Mouse (Mus musculus) liver, embryonic 16.5 days (tissue): ENCODE measurements around the gene Magi2. TPM values are rescaled to one million over a fixed set of nuclear protein-coding genes. Genes with fewer than 3 reads are reported as not detected.

Experiments used
- ATAC-seq: fragments of 200-750 bp; cut with Nextera tagmentation; 2 replicates; pipeline ENCODE4 v1.8.0; 2017; ENCODE audit warnings: low read depth, mild to moderate bottlenecking, moderate number of reproducible peaks, moderate library complexity
- H3K27ac ChIP-seq: fragments of 300-500 bp; sonication (generic); 2 replicates; pipeline ENCODE4 v1.5.1; 2014; ENCODE audit warnings: mild to moderate bottlenecking, low read length
- H3K27me3 ChIP-seq: fragments of 300-500 bp; sonication (generic); 2 replicates; pipeline ENCODE4 v1.6.1; 2014; ENCODE audit warnings: low read depth, low read length, mixed read lengths; ENCODE audit not compliant: control insufficient read depth, insufficient read depth
- H3K36me3 ChIP-seq: fragments of 300-500 bp; sonication (generic); 2 replicates; pipeline ENCODE4 v1.6.1; 2014; ENCODE audit warnings: mild to moderate bottlenecking; ENCODE audit not compliant: control insufficient read depth, insufficient read depth
- H3K4me1 ChIP-seq: fragments of 300-500 bp; sonication (generic); 2 replicates; pipeline ENCODE4 v1.6.1; 2014; ENCODE audit warnings: low read depth, low read length, mixed read lengths; ENCODE audit not compliant: control insufficient read depth
- H3K4me2 ChIP-seq: fragments of 300-500 bp; sonication (generic); 2 replicates; pipeline ENCODE4 v1.6.1; 2014; ENCODE audit warnings: low read depth, low read length, mixed read lengths
- H3K4me3 ChIP-seq: fragments of 300-500 bp; sonication (generic); 2 replicates; pipeline ENCODE4 v1.5.1; 2014; ENCODE audit warnings: low read depth, mild to moderate bottlenecking, low read length
- H3K9ac ChIP-seq: fragments of 300-500 bp; sonication (generic); 2 replicates; pipeline ENCODE4 v1.6.1; 2014; ENCODE audit warnings: low read depth, low read length
- H3K9me3 ChIP-seq: fragments of 300-500 bp; sonication (generic); replicated peaks from 2 replicates; pipeline ENCODE4 v1.6.1; 2016; ENCODE audit warnings: low read length; ENCODE audit not compliant: control insufficient read depth
- WGBS: fragments of 180-500 bp; shearing (Covaris S2); extraction: QIAGEN DNeasy Blood & Tissue Kit; methylation state at CpG from one replicate; pipeline ENCODE4 v1.1.7; 2014; ENCODE audit not compliant: insufficient replicate concordance; 5-methylcytosine and 5-hydroxymethylcytosine counted together
- polyA plus RNA-seq: library from polyadenylated mRNA; unstranded; fragments of >200 nt; fragmentation: Nextera tagmentation; extraction: Ambion mirVana; gene quantifications from 2 replicates; pipeline ENCODE4 v1.2.1, GENCODE M21; 2015

Gene Magi2
- polyA plus RNA-seq, 1 experiment from 2014 or later, result 0.34 TPM

DNA sequence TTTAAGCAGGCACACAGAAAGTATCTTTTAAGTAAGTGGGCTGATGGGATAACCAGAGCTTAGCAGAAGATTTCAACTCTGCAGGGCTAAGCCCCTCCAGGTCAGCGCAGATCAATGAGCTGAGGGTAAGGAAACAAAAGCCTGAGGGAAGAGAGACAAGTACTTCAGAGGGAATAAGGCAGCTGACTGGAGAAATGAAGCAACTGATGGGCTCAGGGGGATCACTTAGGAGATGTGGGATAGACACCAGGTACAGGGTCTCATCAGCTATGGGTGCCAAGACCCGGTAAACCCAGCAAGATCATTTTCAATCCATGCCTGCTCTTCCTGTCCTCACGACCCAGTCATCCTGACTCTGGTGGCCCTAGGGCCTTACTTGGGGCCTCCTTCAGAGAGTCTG is 1395.6 kb downstream of the Magi2 start:
- ATAC-seq, result no peak
- Histone ChIP-seq H3K9me3 (no peaks in the 10 kb centered on the region), H3K36me3 (no peaks in the 10 kb centered on the region), H3K4me2 (no peak overlapping the region), H3K4me3 (no peak overlapping the region), H3K27ac (no peak overlapping the region), H3K27me3 (no peaks in the 10 kb centered on the region), H3K9ac (no peak overlapping the region), H3K4me1 (no peaks in the 10 kb centered on the region)
- WGBS, result 58% methylated on average over 3 of the region's 3 CpGs

- Histone ChIP-seq H3K4me1 (no peaks in the 10 kb centered on the region), H3K27me3 (no peaks in the 10 kb centered on the region), H3K9me3 (no peaks in the 10 kb centered on the region), H3K4me3 (no peak overlapping the region), H3K9ac (no peak overlapping the region), H3K27ac (no peak overlapping the region), H3K36me3 (no peaks in the 10 kb centered on the region), H3K4me2 (no peak overlapping the region)
- no peak for ATAC-seq
- 49% methylated on average over 10 of the region's 10 CpGs for WGBS
Observed at GRCm38 (mm10) chr5:20622837-20623573, 1396.2 kb downstream of the Magi2 start.

GRCm38 (mm10) chr5:20625117-20625516 is 1398.3 kb downstream of the Magi2 start:
- Histone ChIP-seq H3K4me3 (no peak overlapping the region), H3K4me2 (no peak overlapping the region), H3K9ac (no peak overlapping the region), H3K27ac (no peak overlapping the region), H3K27me3 (no peaks in the 10 kb centered on the region), H3K36me3 (no peaks in the 10 kb centered on the region), H3K4me1 (no peaks in the 10 kb centered on the region), H3K9me3 (no peaks in the 10 kb centered on the region)
- ATAC-seq, result no peak
- WGBS, result 59% methylated on average over 2 of the region's 2 CpGs

DNA sequence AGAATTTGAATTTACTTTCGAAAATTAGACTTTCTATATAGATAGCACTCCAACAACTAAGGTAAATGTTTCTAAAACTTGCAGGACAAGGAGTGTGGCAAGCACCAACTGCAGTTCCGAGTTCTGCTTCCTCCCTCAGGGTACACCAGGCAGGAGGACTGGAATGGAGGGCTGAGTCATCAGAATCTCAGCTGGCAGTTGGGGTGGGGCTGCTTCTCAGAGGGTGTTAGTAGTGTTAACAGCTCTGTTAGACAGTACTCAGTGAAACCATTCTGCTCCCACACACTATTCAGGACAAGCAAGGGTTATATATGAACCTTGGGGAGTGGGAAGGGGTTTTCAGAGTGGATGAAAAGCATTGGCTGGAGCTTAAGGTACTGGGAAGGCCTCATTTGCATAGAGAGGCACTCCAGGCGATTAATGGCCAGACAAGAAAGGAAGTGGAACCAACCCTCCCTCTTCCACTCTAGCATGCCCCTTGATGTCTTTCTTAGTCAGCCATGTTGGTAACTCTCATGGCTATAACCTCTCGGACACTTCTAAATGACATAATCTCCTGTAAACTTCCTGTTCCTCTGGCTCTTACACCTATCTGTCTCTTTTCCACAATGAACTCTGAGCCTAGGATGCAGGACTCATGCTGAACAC is 1402.2 kb downstream of the Magi2 start:
- Histone ChIP-seq H3K27ac (no peak overlapping the region), H3K9me3 (no peaks in the 10 kb centered on the region), H3K36me3 (no peaks in the 10 kb centered on the region), H3K9ac (no peak overlapping the region), H3K4me3 (no peak overlapping the region), H3K4me2 (no peak overlapping the region), H3K27me3 (no peaks in the 10 kb centered on the region), H3K4me1 (no peaks in the 10 kb centered on the region)
- no peak for ATAC-seq
- WGBS, result 42% methylated on average over 4 of the region's 4 CpGs

DNA sequence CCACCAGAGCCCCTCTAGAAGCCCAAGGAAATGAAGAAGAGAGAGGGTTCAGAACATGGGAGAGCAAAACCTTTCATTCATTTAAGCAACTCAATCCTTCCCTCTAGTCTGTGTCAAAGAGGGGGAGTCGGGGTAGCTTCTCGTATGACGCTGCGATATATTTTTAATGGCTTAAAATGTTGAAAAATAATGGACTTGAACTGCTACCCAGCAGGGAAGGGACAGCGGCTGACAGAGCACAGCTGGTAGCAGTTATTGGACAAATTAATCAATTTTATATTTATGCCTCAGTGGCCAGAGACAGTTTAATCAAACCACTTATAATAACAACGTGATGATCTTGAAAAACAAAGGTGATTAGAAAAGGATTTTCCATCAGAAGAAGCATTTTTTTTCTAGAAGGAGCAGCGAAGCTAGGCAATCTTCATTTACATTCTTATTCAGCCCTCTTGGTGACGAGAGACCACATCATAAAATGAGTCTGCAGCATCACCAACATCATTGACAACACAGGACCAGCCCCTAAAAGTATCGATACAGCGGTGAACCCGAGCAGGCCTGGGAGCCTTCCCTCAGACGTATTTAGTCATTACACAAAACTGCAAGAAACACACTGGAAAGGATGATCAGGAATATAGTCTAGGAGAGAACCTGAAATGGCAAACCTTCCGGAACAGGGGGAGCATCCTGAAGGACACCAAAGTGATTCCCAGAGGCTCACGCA is 1407.4 kb downstream of the Magi2 start:
- Histone ChIP-seq H3K36me3 (no peaks in the 10 kb centered on the region), H3K4me1 (no peaks in the 10 kb centered on the region), H3K9me3 (no peaks in the 10 kb centered on the region), H3K27ac (no peak overlapping the region), H3K27me3 (no peaks in the 10 kb centered on the region), H3K4me3 (no peak overlapping the region), H3K9ac (no peak overlapping the region), H3K4me2 (no peak overlapping the region)
- ATAC-seq, result no peak
- 67% methylated on average over 14 of the region's 14 CpGs for WGBS

DNA sequence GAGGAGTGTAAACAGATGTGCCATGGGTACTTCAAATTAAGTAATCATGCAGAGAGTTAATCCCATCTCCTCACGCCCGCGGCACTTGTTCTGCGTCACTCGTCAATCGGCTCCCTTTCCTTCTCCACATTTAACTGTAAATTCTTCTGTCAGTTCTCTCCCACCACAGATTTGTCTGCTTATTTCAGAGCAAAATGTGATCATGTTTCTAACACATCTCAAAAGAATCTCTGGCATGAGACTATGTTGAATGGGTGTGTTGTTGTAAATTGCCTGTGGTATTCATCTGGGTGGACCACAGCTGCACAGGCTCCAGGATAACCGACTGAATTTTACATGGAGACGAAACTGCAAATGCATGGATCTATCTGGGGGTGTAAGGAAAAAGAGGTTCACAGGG is 1408.0 kb downstream of the Magi2 start:
- 77% methylated on average over 8 of the region's 8 CpGs for WGBS
- Histone ChIP-seq H3K9ac (no peak overlapping the region), H3K9me3 (no peaks in the 10 kb centered on the region), H3K27me3 (no peaks in the 10 kb centered on the region), H3K4me2 (no peak overlapping the region), H3K36me3 (no peaks in the 10 kb centered on the region), H3K4me3 (no peak overlapping the region), H3K27ac (no peak overlapping the region), H3K4me1 (no peaks in the 10 kb centered on the region)
- ATAC-seq, result no peak

DNA sequence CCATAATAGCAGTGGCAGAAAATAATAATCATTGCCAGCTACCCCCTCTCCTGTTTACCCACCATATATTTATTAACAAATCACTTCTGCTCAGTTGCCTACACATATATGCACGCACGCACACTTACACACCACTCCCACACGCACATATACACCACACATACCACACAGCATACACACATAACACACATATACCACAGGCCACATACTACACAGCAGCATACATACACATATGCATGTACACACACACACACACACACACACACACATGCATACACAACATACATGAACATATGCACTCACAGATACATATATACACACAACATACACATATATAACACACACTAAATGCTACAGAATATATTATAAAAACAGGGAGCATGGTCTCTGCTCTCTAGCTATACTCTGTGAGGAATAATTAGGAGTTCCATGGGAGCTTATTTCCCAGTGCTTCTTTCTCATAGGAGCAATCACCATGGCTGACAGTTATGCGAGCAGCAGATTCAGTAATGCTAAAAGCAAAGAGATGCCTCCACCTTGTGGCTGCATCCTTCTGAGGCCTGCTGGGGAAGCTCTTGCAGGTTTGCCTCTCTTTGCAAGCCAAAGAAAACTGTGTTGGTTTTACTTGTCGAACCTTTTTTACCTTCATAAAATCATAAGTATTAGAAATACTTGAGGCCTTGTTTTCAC is 1410.6 kb downstream of the Magi2 start:
- WGBS, result 64% methylated on average over 5 of the region's 5 CpGs
- no peaks in the 10 kb centered on the region for H3K36me3 ChIP-seq
- no peak overlapping the region for H3K27ac ChIP-seq
- no peaks in the 10 kb centered on the region for H3K4me1 ChIP-seq
- no peaks in the 10 kb centered on the region for H3K27me3 ChIP-seq
- no peaks in the 10 kb centered on the region for H3K9me3 ChIP-seq
- H3K9ac ChIP-seq, result no peak overlapping the region
- ATAC-seq, result no peak
- H3K4me3 ChIP-seq, result no peak overlapping the region
- no peak overlapping the region for H3K4me2 ChIP-seq

DNA sequence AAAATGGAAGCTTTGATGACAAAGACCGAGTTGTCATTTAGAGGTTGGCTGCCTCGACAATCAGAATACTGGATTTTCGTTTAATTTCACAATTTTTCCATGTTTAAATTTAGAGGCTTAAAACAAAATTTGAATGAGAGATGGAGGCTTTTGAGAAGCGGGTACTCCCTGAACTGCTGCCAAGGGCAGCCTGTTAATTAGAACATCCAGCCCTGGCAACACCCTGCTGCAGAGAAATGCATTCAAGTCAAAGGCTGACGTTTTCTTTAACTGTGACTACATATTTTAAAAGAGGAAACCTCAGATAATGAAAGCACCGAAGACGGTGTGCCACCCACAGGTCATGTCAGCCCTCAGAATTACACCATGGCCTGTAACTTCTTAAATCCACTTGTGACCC is 1415.4 kb downstream of the Magi2 start:
- Histone ChIP-seq H3K9me3 (no peaks in the 10 kb centered on the region), H3K4me1 (no peaks in the 10 kb centered on the region), H3K9ac (no peak overlapping the region), H3K27me3 (no peaks in the 10 kb centered on the region), H3K27ac (no peak overlapping the region), H3K36me3 (no peaks in the 10 kb centered on the region), H3K4me2 (no peak overlapping the region), H3K4me3 (no peak overlapping the region)
- 52% methylated on average over 7 of the region's 7 CpGs for WGBS
- ATAC-seq, result no peak
